Mouse (Mus musculus): ENCODE results near the gene Zdhhc9.

GRCm38 (mm10) chrX:48138539-48139275 is 70.0 kb downstream of the Zdhhc9 start:
- no peak for TF ChIP-seq HCFC1 (IDR thresholded peaks at IDR 0.05; ENCODE audit: borderline replicate concordance, insufficient read depth, low read length)
- no peak for TF ChIP-seq ZNF384 (IDR thresholded peaks at IDR 0.05; ENCODE audit: low read depth, low read length)

All from ES-E14 (cell line).